Mouse (Mus musculus) forebrain, embryonic 10.5 days (tissue): ENCODE measurements at regions not wholly inside any gene's neighbourhood (a gene's known extent, or its start where the extent isn't known, plus 50 kb on each side); places are given as distances from the start of the nearest gene placed in this dataset.

Experiments
- DNase-seq: peaks from one replicate; pipeline ENCODE4 v3.0.0-alpha.2; 2017; ENCODE audit warnings: low spot score; ENCODE audit errors: extremely low spot score
- H3K27ac ChIP-seq: fragments of 300-500 bp; sonication (generic); 2 replicates; pipeline ENCODE4 v1.5.1; 2016; ENCODE audit warnings: mild to moderate bottlenecking
- H3K27me3 ChIP-seq: fragments of 300-500 bp; sonication (generic); 2 replicates; pipeline ENCODE4 v1.6.1; 2016; ENCODE audit warnings: mild to moderate bottlenecking; ENCODE audit not compliant: poor library complexity, severe bottlenecking
- H3K36me3 ChIP-seq: fragments of 300-500 bp; sonication (generic); replicated peaks from 2 replicates; pipeline ENCODE4 v1.6.1; 2016; ENCODE audit warnings: mild to moderate bottlenecking, moderate library complexity
- H3K4me1 ChIP-seq: fragments of 300-500 bp; sonication (generic); 2 replicates; pipeline ENCODE4 v1.6.1; 2016
- H3K4me3 ChIP-seq: fragments of 300-500 bp; sonication (generic); 2 replicates; pipeline ENCODE4 v1.5.1; 2016; ENCODE audit warnings: mild to moderate bottlenecking, moderate library complexity
- H3K9me3 ChIP-seq: fragments of 300-500 bp; sonication (generic); 2 replicates; pipeline ENCODE4 v1.6.1; 2016; ENCODE audit warnings: mild to moderate bottlenecking, moderate library complexity
- WGBS: fragments of 180-500 bp; shearing (Covaris S2); methylation state at CpG from one replicate; pipeline ENCODE4 v1.1.7; 2016; 5-methylcytosine and 5-hydroxymethylcytosine counted together

- no peak overlapping the region for H3K27ac ChIP-seq
- no peak for DNase-seq
- 73% methylated on average over 5 of the region's 5 CpGs for WGBS
- H3K4me1 ChIP-seq: peaks cover 46% of the 10 kb centered on the region
- H3K9me3 ChIP-seq: no peaks in the 10 kb centered on the region
- H3K36me3 ChIP-seq: no peaks in the 10 kb centered on the region
- no peaks in the 10 kb centered on the region for H3K27me3 ChIP-seq
- no peak overlapping the region for H3K4me3 ChIP-seq
These were observed 52.1 kb upstream of the Hmcn1 start for GRCm38 (mm10) chr1:151045334-151045733.

GRCm38 (mm10) chr1:151046626-151047025 lies 53.4 kb upstream of the Hmcn1 start:
- Histone ChIP-seq H3K36me3 (no peaks in the 10 kb centered on the region), H3K9me3 (no peaks in the 10 kb centered on the region), H3K27me3 (no peaks in the 10 kb centered on the region), H3K27ac (no peak overlapping the region), H3K4me3 (no peak overlapping the region), H3K4me1 (peaks cover 40% of the 10 kb centered on the region)
- 28% methylated on average over 7 of the region's 7 CpGs for WGBS
- no peak for DNase-seq

- WGBS: 88% methylated on average over 19 of the region's 19 CpGs
- Histone ChIP-seq H3K4me1 (peaks cover 32% of the 10 kb centered on the region), H3K4me3 (no peak overlapping the region), H3K27me3 (no peaks in the 10 kb centered on the region), H3K27ac (no peak overlapping the region), H3K36me3 (no peaks in the 10 kb centered on the region), H3K9me3 (no peaks in the 10 kb centered on the region)
- no peak for DNase-seq
These were observed 56.7 kb upstream of the Hmcn1 start for GRCm38 (mm10) chr1:151049726-151050506.

DNA sequence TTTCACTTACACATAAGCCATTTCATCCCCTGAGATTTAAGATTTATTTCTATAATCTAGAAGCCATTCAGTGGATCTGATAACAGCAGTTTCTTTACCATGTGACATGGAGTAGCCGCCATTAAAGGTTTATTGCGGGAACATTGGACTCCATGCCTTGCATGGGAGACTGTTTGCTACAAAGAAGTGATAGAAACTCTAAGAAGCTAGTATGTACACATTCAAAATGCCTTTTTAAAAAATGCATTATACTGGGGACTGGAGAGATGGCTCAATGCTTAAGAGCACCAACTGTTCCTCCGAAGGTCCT lies 57.2 kb upstream of the Hmcn1 start:
- DNase-seq: no peak
- no peak overlapping the region for H3K27ac ChIP-seq
- WGBS: 92% methylated on average over 3 of the region's 3 CpGs
- H3K36me3 ChIP-seq: no peaks in the 10 kb centered on the region
- H3K4me1 ChIP-seq: peaks cover 27% of the 10 kb centered on the region
- H3K27me3 ChIP-seq: no peaks in the 10 kb centered on the region
- no peaks in the 10 kb centered on the region for H3K9me3 ChIP-seq
- no peak overlapping the region for H3K4me3 ChIP-seq

- Histone ChIP-seq H3K36me3 (no peaks in the 10 kb centered on the region), H3K4me3 (no peak overlapping the region), H3K27ac (no peak overlapping the region), H3K27me3 (no peaks in the 10 kb centered on the region), H3K9me3 (no peaks in the 10 kb centered on the region), H3K4me1 (peaks cover 9% of the 10 kb centered on the region; the same call in 1 of the 2 replicates)
- no peak for DNase-seq
- 59% methylated on average over 5 of the region's 5 CpGs for WGBS
These were observed 60.0 kb upstream of the Hmcn1 start for GRCm38 (mm10) chr1:151053268-151053667.

DNA sequence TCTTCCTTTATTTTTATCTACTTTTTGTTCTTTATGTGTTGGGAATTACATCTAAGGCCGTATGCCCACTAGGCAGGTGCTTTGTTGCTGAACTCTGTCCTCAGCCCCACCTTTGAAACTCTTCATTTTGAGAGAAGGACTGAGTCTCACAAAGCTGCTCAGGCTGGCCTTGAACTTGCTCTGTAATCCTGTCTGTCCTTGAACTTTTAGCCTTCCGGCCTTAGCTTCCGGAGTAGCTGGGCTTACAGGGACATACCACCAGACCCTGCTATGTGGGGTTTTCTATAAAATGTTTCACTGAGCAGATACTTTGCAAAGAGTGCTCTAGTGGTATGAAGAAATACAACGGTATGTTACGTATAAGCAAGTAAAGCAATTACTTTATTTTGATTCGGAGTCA lies 62.2 kb upstream of the Hmcn1 start:
- WGBS: 93% methylated on average over 6 of the region's 6 CpGs
- no peaks in the 10 kb centered on the region for H3K36me3 ChIP-seq
- peaks cover 6% of the 10 kb centered on the region; the same call in 1 of the 2 replicates for H3K4me1 ChIP-seq
- DNase-seq: no peak
- H3K9me3 ChIP-seq: no peaks in the 10 kb centered on the region
- H3K27ac ChIP-seq: no peak overlapping the region
- H3K27me3 ChIP-seq: no peaks in the 10 kb centered on the region
- no peak overlapping the region for H3K4me3 ChIP-seq

DNA sequence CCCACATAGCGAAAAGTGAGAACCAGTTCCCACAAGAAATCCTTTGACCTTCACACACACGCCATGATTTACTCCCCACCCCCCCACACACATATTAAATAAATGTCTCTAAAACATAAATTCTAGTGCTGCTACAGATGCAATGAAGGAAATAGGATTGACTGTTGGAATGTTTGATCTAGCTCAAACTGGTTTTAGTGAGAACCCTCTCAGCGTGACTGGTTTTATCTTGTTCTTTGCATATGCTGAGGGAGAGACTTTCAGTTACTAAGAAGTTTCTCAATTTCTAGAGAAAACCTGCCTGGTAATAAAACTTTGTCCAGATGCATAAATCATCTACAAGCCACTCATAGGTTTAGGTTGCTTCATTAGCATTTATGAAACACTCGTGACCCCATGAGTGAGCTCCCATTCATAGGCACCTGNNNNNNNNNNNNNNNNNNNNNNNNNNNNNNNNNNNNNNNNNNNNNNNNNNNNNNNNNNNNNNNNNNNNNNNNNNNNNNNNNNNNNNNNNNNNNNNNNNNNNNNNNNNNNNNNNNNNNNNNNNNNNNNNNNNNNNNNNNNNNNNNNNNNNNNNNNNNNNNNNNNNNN lies 66.4 kb upstream of the Hmcn1 start:
- 90% methylated on average over 4 of the region's 4 CpGs for WGBS
- no peaks in the 10 kb centered on the region for H3K9me3 ChIP-seq

GRCm38 (mm10) chr1:151065090-151065567 lies 71.9 kb upstream of the Hmcn1 start:
- Histone ChIP-seq H3K4me1 (peaks cover 14% of the 10 kb centered on the region), H3K4me3 (no peak overlapping the region), H3K9me3 (no peaks in the 10 kb centered on the region), H3K36me3 (no peaks in the 10 kb centered on the region), H3K27me3 (no peaks in the 10 kb centered on the region), H3K27ac (no peak overlapping the region)
- 76% methylated on average over 9 of the region's 9 CpGs for WGBS
- no peak for DNase-seq

More for the DNA sequence above, 66.4 kb upstream of the Hmcn1 start:
- DNase-seq: no peak
- peaks cover 9% of the 10 kb centered on the region for H3K4me1 ChIP-seq
- no peak overlapping the region for H3K4me3 ChIP-seq
- no peaks in the 10 kb centered on the region for H3K36me3 ChIP-seq
- no peaks in the 10 kb centered on the region for H3K27me3 ChIP-seq
- no peak overlapping the region for H3K27ac ChIP-seq

DNA sequence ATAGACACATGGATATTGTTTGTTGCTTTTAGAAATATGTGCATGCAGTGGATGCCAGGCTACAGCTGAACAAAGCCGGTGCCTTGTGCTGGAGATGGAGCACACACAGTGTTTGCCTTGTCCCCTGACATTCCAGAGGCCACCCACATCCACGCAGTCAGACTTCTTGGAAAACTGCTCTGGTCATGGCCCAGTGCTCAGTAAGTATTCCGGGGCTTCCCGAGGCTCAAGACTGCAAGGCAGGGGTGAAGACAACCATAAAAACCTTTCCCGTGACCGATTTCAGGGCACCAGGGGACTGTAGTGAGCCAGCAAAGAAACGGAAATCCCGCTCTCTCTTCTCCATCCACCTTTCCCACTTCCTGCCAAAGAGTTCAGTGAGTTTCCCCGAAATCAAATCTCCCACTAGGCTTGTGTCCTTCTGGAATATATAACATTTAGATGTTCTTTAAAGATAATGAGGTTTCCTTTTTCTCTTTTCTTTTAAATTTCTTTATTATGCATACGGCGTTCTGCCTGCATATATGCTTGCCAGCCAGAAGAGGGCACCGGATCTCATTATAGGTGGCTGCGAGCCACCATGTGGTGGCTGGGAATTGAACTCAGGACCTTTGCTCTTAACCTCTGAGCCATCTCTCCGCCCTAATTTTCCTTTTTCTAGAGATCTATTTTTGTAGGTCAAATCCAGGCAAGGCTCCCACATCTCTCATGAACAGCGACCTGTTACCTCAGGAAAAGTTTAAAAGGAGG lies 73.3 kb upstream of the Hmcn1 start:
- peaks cover 14% of the 10 kb centered on the region for H3K4me1 ChIP-seq
- no peak overlapping the region for H3K4me3 ChIP-seq
- no peak overlapping the region for H3K27ac ChIP-seq
- no peaks in the 10 kb centered on the region for H3K9me3 ChIP-seq
- 74% methylated on average over 15 of the region's 15 CpGs for WGBS
- H3K27me3 ChIP-seq: no peaks in the 10 kb centered on the region
- no peak for DNase-seq
- H3K36me3 ChIP-seq: no peaks in the 10 kb centered on the region

DNA sequence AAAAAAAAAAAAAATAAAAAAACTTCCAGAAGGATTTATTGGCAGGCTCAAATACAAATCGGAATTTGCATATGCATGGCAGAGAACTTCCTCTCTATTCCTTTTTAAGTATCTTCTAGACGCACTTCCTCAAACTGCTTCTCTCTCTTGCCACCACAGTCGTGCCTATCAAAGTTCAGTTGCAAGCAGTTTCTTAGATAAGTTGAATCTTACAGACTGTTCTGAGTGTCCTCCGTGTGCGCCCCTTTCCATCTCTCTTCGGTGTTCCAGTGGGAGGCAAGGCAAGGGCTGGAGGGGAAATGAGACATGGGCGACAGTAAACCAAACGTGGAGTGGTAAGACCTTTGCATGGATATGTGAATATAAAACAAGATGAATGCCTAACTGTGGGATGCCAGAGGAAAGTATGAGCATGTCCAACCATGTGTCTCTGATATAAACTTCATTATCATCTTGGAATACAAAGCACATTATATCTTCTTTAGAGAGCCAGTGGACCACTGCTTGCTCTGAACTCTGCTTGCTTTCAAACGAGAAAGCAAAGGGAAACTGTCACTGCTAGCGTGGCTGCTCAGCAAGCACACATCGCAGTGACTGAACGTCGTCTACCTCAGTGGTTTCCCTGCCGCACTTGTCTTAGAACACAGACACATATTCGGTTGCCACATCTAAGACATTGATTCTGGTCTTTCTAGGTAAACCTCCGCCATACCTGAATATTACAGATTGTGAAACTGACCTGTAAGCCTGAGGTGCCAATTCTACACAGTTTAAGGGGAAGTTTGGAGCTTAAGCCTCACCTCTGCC lies 81.5 kb upstream of the Hmcn1 start:
- H3K27ac ChIP-seq: no peak overlapping the region
- H3K9me3 ChIP-seq: no peaks in the 10 kb centered on the region
- H3K4me1 ChIP-seq: 0 out of 2 replicates have a peak, but pooled peaks cover 5% of the 10 kb centered on the region
- no peak overlapping the region for H3K4me3 ChIP-seq
- no peaks in the 10 kb centered on the region for H3K36me3 ChIP-seq
- H3K27me3 ChIP-seq: no peaks in the 10 kb centered on the region; the same call in 1 of the 2 replicates
- 87% methylated on average over 16 of the region's 16 CpGs for WGBS
- no peak for DNase-seq

DNA sequence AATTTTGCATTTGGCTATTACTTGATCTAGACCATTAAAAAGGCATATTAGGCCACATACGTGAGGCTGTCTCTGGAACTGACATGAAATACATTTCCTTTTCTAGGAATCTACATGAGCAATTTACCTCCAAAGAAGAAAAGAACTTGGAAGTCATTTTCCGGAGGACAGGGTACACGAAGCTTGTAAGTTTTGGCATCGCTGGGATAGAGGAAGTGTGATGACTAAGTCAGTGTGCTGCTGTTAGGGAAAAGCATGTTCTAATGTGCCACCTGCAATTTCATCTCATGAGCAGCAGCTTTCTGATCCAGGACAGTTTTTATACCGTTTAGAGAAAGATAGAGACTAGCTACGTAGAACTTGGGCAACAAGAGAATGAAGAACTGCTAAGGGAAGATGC lies 82.3 kb upstream of the Hmcn1 start:
- WGBS: 91% methylated on average over 6 of the region's 6 CpGs
- H3K27ac ChIP-seq: no peak overlapping the region
- no peak overlapping the region for H3K4me3 ChIP-seq
- no peaks in the 10 kb centered on the region for H3K9me3 ChIP-seq
- H3K27me3 ChIP-seq: no peaks in the 10 kb centered on the region; the same call in 1 of the 2 replicates
- H3K36me3 ChIP-seq: no peaks in the 10 kb centered on the region
- 0 out of 2 replicates have a peak, but pooled peaks cover 7% of the 10 kb centered on the region for H3K4me1 ChIP-seq
- DNase-seq: no peak

DNA sequence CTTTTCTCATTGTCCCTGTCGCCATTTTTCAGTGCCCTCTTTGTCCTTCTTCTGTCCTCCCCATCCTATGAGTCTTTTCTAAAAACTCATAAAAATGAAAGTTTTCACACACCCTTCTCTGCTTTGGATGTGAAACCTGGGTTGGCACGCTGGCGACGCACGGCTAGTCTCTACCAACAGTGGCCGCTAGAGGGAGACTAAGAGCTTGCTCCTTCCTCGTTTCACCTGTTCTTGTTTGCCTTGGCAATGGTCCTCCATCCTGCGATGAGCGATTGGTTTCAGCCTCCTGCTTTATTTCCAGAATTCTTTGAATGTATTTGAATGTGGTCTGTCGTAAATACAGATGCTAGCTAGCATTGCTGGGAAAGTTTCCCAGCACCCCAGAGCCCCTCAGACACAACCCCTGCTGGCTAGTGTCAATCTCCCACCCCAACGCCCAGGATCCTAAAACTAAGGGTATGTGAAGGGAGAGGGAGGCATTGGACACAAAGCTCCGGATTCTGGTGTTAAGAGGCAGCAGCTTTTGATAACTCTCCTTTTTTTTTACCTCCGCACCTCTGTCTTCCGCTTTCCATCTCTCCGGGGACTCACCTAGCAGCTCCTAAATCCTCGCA lies 85.8 kb upstream of the Hmcn1 start:
- Histone ChIP-seq H3K27me3 (no peaks in the 10 kb centered on the region; the same call in 1 of the 2 replicates), H3K36me3 (no peaks in the 10 kb centered on the region), H3K9me3 (no peaks in the 10 kb centered on the region), H3K4me3 (no peak overlapping the region), H3K27ac (no peak overlapping the region), H3K4me1 (0 out of 2 replicates have a peak, but pooled peaks cover 8% of the 10 kb centered on the region)
- peak; percentile 79 for DNase-seq
- 36% methylated on average over 16 of the region's 16 CpGs for WGBS
